Mouse (Mus musculus) heart, adult 2 months (tissue): ENCODE data around the gene Rgs9bp.

Experiments
- EP300 ChIP-seq: fragments of 200-500 bp; IDR thresholded peaks from 2 replicates; pipeline ENCODE4 v1.6.1; 2011; ENCODE audit warnings: low read depth, low read length, control low read depth; ENCODE audit not compliant: insufficient read depth
- POLR2A ChIP-seq: fragments of 200-500 bp; IDR thresholded peaks from 2 replicates; pipeline ENCODE4 v1.6.1; 2011; ENCODE audit warnings: mild to moderate bottlenecking, low read depth, low read length, control low read depth; ENCODE audit not compliant: insufficient read depth

- no peak for TF ChIP-seq POLR2A
- no peak for TF ChIP-seq EP300
These were observed 21.4 kb upstream of the Rgs9bp start for GRCm38 (mm10) chr7:35606816-35607215.
